Mouse (Mus musculus) T-cell, adult 2 months (primary cell): ENCODE data around the gene Rhbdd2.

Experiments
- DNase-seq: peaks from one replicate; pipeline ENCODE4 v3.0.0; 2022; ENCODE audit warnings: low spot score

The Rhbdd2 gene

GRCm38 (mm10) chr5:135645330-135645729 lies 12.9 kb downstream of the Rhbdd2 start:
- no peak for DNase-seq

GRCm38 (mm10) chr5:135646038-135646437 lies 13.6 kb downstream of the Rhbdd2 start:
- no peak for DNase-seq

GRCm38 (mm10) chr5:135648461-135649308 lies 16.3 kb downstream of the Rhbdd2 start:
- DNase-seq, result no peak

GRCm38 (mm10) chr5:135649309-135649633 lies 16.9 kb downstream of the Rhbdd2 start:
- no peak for DNase-seq

GRCm38 (mm10) chr5:135651536-135651935 lies 19.1 kb downstream of the Rhbdd2 start:
- DNase-seq, result no peak

GRCm38 (mm10) chr5:135653209-135653608 lies 20.8 kb downstream of the Rhbdd2 start:
- no peak for DNase-seq

- no peak for DNase-seq
Measured at GRCm38 (mm10) chr5:135656046-135656445, 23.6 kb downstream of the Rhbdd2 start.

- DNase-seq, result no peak
Measured at GRCm38 (mm10) chr5:135657128-135657527, 24.7 kb downstream of the Rhbdd2 start.

- no peak for DNase-seq
Measured at GRCm38 (mm10) chr5:135657703-135658373, 25.4 kb downstream of the Rhbdd2 start.

- no peak for DNase-seq
Measured at GRCm38 (mm10) chr5:135659956-135660355, 27.5 kb downstream of the Rhbdd2 start.

GRCm38 (mm10) chr5:135660535-135660934 lies 28.1 kb downstream of the Rhbdd2 start:
- DNase-seq, result no peak

GRCm38 (mm10) chr5:135666890-135667289 lies 34.5 kb downstream of the Rhbdd2 start:
- no peak for DNase-seq

- no peak for DNase-seq
Measured at GRCm38 (mm10) chr5:135668071-135668470, 35.7 kb downstream of the Rhbdd2 start.

GRCm38 (mm10) chr5:135669741-135670275 lies 37.4 kb downstream of the Rhbdd2 start, which contains the start of gene Por:
Gene Por (plus strand): TSS chr5:135670033.
- DNase-seq, result no peak

- DNase-seq, result no peak
Measured at GRCm38 (mm10) chr5:135670881-135671280, 38.5 kb downstream of the Rhbdd2 start.

GRCm38 (mm10) chr5:135672509-135672908 lies 40.1 kb downstream of the Rhbdd2 start:
- DNase-seq, result no peak

GRCm38 (mm10) chr5:135672980-135673379 lies 40.6 kb downstream of the Rhbdd2 start:
- DNase-seq, result no peak

GRCm38 (mm10) chr5:135674349-135674775 lies 41.9 kb downstream of the Rhbdd2 start:
- no peak for DNase-seq

GRCm38 (mm10) chr5:135674821-135675220 lies 42.4 kb downstream of the Rhbdd2 start:
- DNase-seq, result peak; percentile 61

GRCm38 (mm10) chr5:135676696-135677095 lies 44.3 kb downstream of the Rhbdd2 start:
- DNase-seq, result peak; percentile 37

GRCm38 (mm10) chr5:135677251-135677650 lies 44.8 kb downstream of the Rhbdd2 start:
- DNase-seq, result no peak

- no peak for DNase-seq
Measured at GRCm38 (mm10) chr5:135678481-135678880, 46.1 kb downstream of the Rhbdd2 start.

- no peak for DNase-seq
Measured at GRCm38 (mm10) chr5:135680967-135681545, 48.6 kb downstream of the Rhbdd2 start.
